24 mouse cellular contexts compared by ENCODE assay signal in the genomic region with DNA sequence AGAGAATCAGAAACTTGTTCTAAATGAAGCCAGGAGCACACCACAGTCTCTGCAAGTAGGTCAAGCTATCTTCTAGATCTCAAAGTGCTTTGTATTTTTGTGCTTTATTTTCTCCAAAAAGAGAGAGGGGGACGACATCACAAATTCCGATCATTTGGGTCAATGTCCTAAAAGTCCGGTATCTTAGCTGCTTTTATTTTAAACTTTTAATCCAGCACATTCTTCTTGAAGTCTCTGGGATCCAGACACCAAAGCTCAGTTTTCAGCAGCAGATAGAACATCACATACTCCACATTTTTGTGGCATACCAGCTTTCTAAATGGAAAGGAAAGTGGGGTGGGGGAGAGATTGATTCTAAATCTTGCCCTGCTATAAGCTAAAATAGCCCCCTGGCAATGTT.
DNase-seq lines count a peak whose midpoint lies in the region; ATAC-seq and TF ChIP-seq lines count a peak whose summit lies in the region.
"Had no signal": no experiment of that assay in that cellular context is flagged by ENCODE, and none has a peak within 500 bp of the region (broad histone marks: within the 10 kb centered on the region; RNA-seq: fewer than 3 reads in every experiment).

No protein-coding gene starts in this region.

- 49% methylated on average over 3 of the region's 3 CpGs for WGBS in heart, embryonic 15.5 days
- 72% methylated on average over 3 of the region's 3 CpGs for WGBS in heart, adult 2 months
- WGBS in lung, embryonic 14.5 days = 76% methylated on average over 3 of the region's 3 CpGs
- WGBS in lung, postnatal 0 days = 76% methylated on average over 3 of the region's 3 CpGs
- WGBS in forebrain, embryonic 11.5 days = 91% methylated on average over 3 of the region's 3 CpGs

- no peaks in the 10 kb centered on the region for H3K9me3 ChIP-seq in heart, embryonic 15.5 days (replicated peaks)
- no peaks in the 10 kb centered on the region for H3K9me3 ChIP-seq in lung, embryonic 14.5 days (ENCODE audit: low read depth, low read length)
- no peaks in the 10 kb centered on the region for H3K9me3 ChIP-seq in lung, postnatal 0 days (ENCODE audit: low read length)
- no peaks in the 10 kb centered on the region for H3K9me3 ChIP-seq in forebrain, embryonic 11.5 days (ENCODE audit: control insufficient read depth, low read length)
- H3K9me3 ChIP-seq: forebrain, embryonic 15.5 days; hindbrain, embryonic 15.5 days; limb, embryonic 13.5 days; neural tube, embryonic 15.5 days; stomach, embryonic 15.5 days had no signal

- H3ac ChIP-seq in myocyte (ENCODE audit: control insufficient read depth, insufficient read length) = no peak overlapping the region

- intact Hi-C loops in gastrocnemius, adult 2 months (cut with DNase I) = no loop called here
- intact Hi-C loops in heart, adult 2 months (cut with DNase I) = no loop called here

- peaks cover 57% of the 10 kb centered on the region for H3K4me1 ChIP-seq in heart, embryonic 15.5 days (replicated peaks)
- H3K4me1 ChIP-seq in heart, adult 2 months (ENCODE audit: control insufficient read depth, insufficient read depth, low read length) = peaks cover 8% of the 10 kb centered on the region
- H3K4me1 ChIP-seq in lung, embryonic 14.5 days (ENCODE audit: insufficient read depth) = peaks cover 14% of the 10 kb centered on the region; the same call in 1 of the 2 replicates
- no peaks in the 10 kb centered on the region for H3K4me1 ChIP-seq in lung, postnatal 0 days (ENCODE audit: insufficient read depth, low read depth, low read length)
- no peaks in the 10 kb centered on the region for H3K4me1 ChIP-seq in forebrain, embryonic 11.5 days (replicated peaks; ENCODE audit: control insufficient read depth, insufficient read depth, low read length)
- H3K4me1 ChIP-seq: hindbrain, embryonic 15.5 days; neural tube, embryonic 15.5 days had no signal

- TF ChIP-seq CTCF in gastrocnemius, adult 2 months (IDR thresholded peaks at IDR 0.05) = no peak
- no peak for TF ChIP-seq CTCF in heart, adult 2 months (IDR thresholded peaks at IDR 0.05)
- no peak for TF ChIP-seq CTCF in lung, embryonic 14.5 days (IDR thresholded peaks at IDR 0.05; ENCODE audit: low read depth)
- TF ChIP-seq CTCF in lung, postnatal 0 days (IDR thresholded peaks at IDR 0.05) = no peak

- no peak for TF ChIP-seq EP300 in heart, adult 2 months (IDR thresholded peaks at IDR 0.05; ENCODE audit: insufficient read depth, low read depth, low read length)
- no peak for TF ChIP-seq EP300 in lung, postnatal 0 days (IDR thresholded peaks at IDR 0.05)

- H3K36me3 ChIP-seq in heart, embryonic 15.5 days = no peaks in the 10 kb centered on the region
- peaks cover 27% of the 10 kb centered on the region for H3K36me3 ChIP-seq in heart, adult 2 months (ENCODE audit: control insufficient read depth, insufficient read depth, low read length)
- H3K36me3 ChIP-seq in lung, embryonic 14.5 days (ENCODE audit: insufficient read depth) = 0 out of 2 replicates have a peak, but pooled peaks cover 2% of the 10 kb centered on the region
- H3K36me3 ChIP-seq in lung, postnatal 0 days (ENCODE audit: insufficient read depth, low read length) = no peaks in the 10 kb centered on the region
- peaks cover 6% of the 10 kb centered on the region for H3K36me3 ChIP-seq in myocyte (ENCODE audit: control insufficient read depth, insufficient read depth)
- H3K36me3 ChIP-seq in forebrain, embryonic 11.5 days (ENCODE audit: control insufficient read depth, insufficient read depth, low read length) = no peaks in the 10 kb centered on the region
- H3K36me3 ChIP-seq: forebrain, embryonic 15.5 days; hindbrain, embryonic 15.5 days; limb, embryonic 13.5 days; neural tube, embryonic 15.5 days; stomach, embryonic 15.5 days had no signal

- H3K79me2 ChIP-seq in heart, adult 2 months (replicated peaks; ENCODE audit: control insufficient read depth, insufficient read depth, low read length) = no peaks in the 10 kb centered on the region
- peaks cover 6% of the 10 kb centered on the region for H3K79me2 ChIP-seq in myocyte (ENCODE audit: control insufficient read depth, insufficient read depth)

- no peak for DNase-seq in gastrocnemius, adult 2 months
- no peak for DNase-seq in gastrocnemius, postnatal 25 days
- no peak for DNase-seq in heart, adult 2 months
- DNase-seq in lung, embryonic 14.5 days = no peak
- no peak for DNase-seq in lung, postnatal 0 days (ENCODE audit: low spot score)
- no peak for DNase-seq in forebrain, embryonic 11.5 days (ENCODE audit: low spot score)
- DNase-seq: adrenal gland, postnatal 36 days; cerebellum, adult 9-10 months; gastrocnemius, postnatal 14 days; heart, postnatal 36 days; kidney, adult 9 months; kidney, postnatal 14 days; layer of hippocampus, postnatal 36 days; thymus, postnatal 25 days had no signal

- no peak overlapping the region; the same call in 1 of the 2 replicates for H3K4me2 ChIP-seq in heart, embryonic 15.5 days
- H3K4me2 ChIP-seq in lung, embryonic 14.5 days = no peak overlapping the region
- no peak overlapping the region for H3K4me2 ChIP-seq in lung, postnatal 0 days (replicated peaks; ENCODE audit: low read depth, low read length)
- H3K4me2 ChIP-seq in myocyte (ENCODE audit: low read depth) = peak overlapping the region; percentile 57
- no peak overlapping the region for H3K4me2 ChIP-seq in forebrain, embryonic 11.5 days (ENCODE audit: low read depth, low read length, severe bottlenecking)
- H3K4me2 ChIP-seq: forebrain, embryonic 15.5 days; hindbrain, embryonic 15.5 days; limb, embryonic 13.5 days; neural tube, embryonic 15.5 days; stomach, embryonic 15.5 days had no signal

- TF ChIP-seq POLR2A in heart, adult 2 months (IDR thresholded peaks at IDR 0.05; ENCODE audit: insufficient read depth, low read depth, low read length) = no peak
- no peak for TF ChIP-seq POLR2A in myocyte (IDR thresholded peaks at IDR 0.05; ENCODE audit: insufficient read length, low read depth)

- H3K27ac ChIP-seq in gastrocnemius, adult 2 months = peak overlapping the region; percentile 21; the same call in 1 of the 2 replicates
- H3K27ac ChIP-seq in heart, embryonic 15.5 days = peak overlapping the region; percentile 91
- H3K27ac ChIP-seq in heart, adult 2 months = no peak overlapping the region
- H3K27ac ChIP-seq in lung, embryonic 14.5 days (ENCODE audit: low read depth) = peak overlapping the region; percentile 36; the same call in 1 of the 2 replicates
- no peak overlapping the region for H3K27ac ChIP-seq in lung, postnatal 0 days (ENCODE audit: low read length)
- H3K27ac ChIP-seq in forebrain, embryonic 11.5 days (ENCODE audit: low read depth, low read length) = no peak overlapping the region
- H3K27ac ChIP-seq: forebrain, embryonic 15.5 days; hindbrain, embryonic 15.5 days; limb, embryonic 13.5 days; liver, embryonic 14.5 days; macrophage; neural tube, embryonic 15.5 days; stomach, embryonic 15.5 days had no signal

- no peak overlapping the region for H3K9ac ChIP-seq in heart, embryonic 15.5 days
- H3K9ac ChIP-seq in heart, adult 2 months (ENCODE audit: low read depth, low read length) = no peak overlapping the region
- H3K9ac ChIP-seq in lung, embryonic 14.5 days = no peak overlapping the region
- no peak overlapping the region for H3K9ac ChIP-seq in lung, postnatal 0 days (replicated peaks; ENCODE audit: low read depth)
- no peak overlapping the region for H3K9ac ChIP-seq in forebrain, embryonic 11.5 days (ENCODE audit: low read length)
- H3K9ac ChIP-seq: forebrain, embryonic 15.5 days; hindbrain, embryonic 15.5 days; limb, embryonic 13.5 days; liver, embryonic 14.5 days; neural tube, embryonic 15.5 days; stomach, embryonic 15.5 days had no signal

- no peak for ATAC-seq in heart, embryonic 15.5 days (replicated peaks; ENCODE audit: insufficient number of reproducible peaks, insufficient read depth, low FRiP score, low read depth)
- no peak for ATAC-seq in lung, embryonic 14.5 days (ENCODE audit: insufficient read depth)
- no peak for ATAC-seq in lung, postnatal 0 days
- no peak for ATAC-seq in forebrain, embryonic 11.5 days (replicated peaks; ENCODE audit: low FRiP score)
- ATAC-seq: forebrain, embryonic 15.5 days; midbrain, embryonic 16.5 days had no signal

- no peak overlapping the region for H3K4me3 ChIP-seq in gastrocnemius, adult 2 months
- no peak overlapping the region for H3K4me3 ChIP-seq in heart, embryonic 15.5 days
- no peak overlapping the region for H3K4me3 ChIP-seq in heart, adult 2 months
- H3K4me3 ChIP-seq in lung, embryonic 14.5 days (ENCODE audit: low read depth, low read length) = no peak overlapping the region
- no peak overlapping the region for H3K4me3 ChIP-seq in lung, postnatal 0 days (ENCODE audit: low read depth, low read length)
- H3K4me3 ChIP-seq in myocyte = no peak overlapping the region
- H3K4me3 ChIP-seq in forebrain, embryonic 11.5 days (ENCODE audit: low read depth, low read length) = no peak overlapping the region
- H3K4me3 ChIP-seq: forebrain, embryonic 15.5 days; hindbrain, embryonic 15.5 days; limb, embryonic 13.5 days; neural tube, embryonic 15.5 days; stomach, embryonic 15.5 days had no signal

- no peaks in the 10 kb centered on the region for H3K27me3 ChIP-seq in heart, embryonic 15.5 days
- H3K27me3 ChIP-seq in heart, adult 2 months (ENCODE audit: control insufficient read depth, insufficient read depth, low read length) = no peaks in the 10 kb centered on the region
- no peaks in the 10 kb centered on the region for H3K27me3 ChIP-seq in lung, embryonic 14.5 days (ENCODE audit: insufficient read depth, low read length)
- H3K27me3 ChIP-seq in lung, postnatal 0 days (replicated peaks; ENCODE audit: insufficient read depth, low read length) = no peaks in the 10 kb centered on the region
- H3K27me3 ChIP-seq in myocyte (ENCODE audit: control insufficient read depth, insufficient read depth, insufficient read length) = no peaks in the 10 kb centered on the region
- no peaks in the 10 kb centered on the region for H3K27me3 ChIP-seq in forebrain, embryonic 11.5 days (ENCODE audit: control insufficient read depth, insufficient read depth, low read length)
- H3K27me3 ChIP-seq: forebrain, embryonic 15.5 days; hindbrain, embryonic 15.5 days; limb, embryonic 13.5 days; neural tube, embryonic 15.5 days; stomach, embryonic 15.5 days had no signal

TF ChIP-seq in myocyte, 11 proteins besides CTCF, POLR2A, EP300 and RAD21:
- TF ChIP-seq CEBPB (IDR thresholded peaks at IDR 0.05; ENCODE audit: insufficient read depth, poor library complexity, severe bottlenecking) (no peak), MAX (IDR thresholded peaks at IDR 0.05; ENCODE audit: low read depth) (no peak), E2F4 (IDR thresholded peaks at IDR 0.05; ENCODE audit: insufficient read depth) (no peak), MYOD1 (IDR thresholded peaks at IDR 0.05; ENCODE audit: control insufficient read depth in 1 of 3, insufficient read length in 2 of 3, low read depth in 2 of 3) (no peak), TCF12 (IDR thresholded peaks at IDR 0.05; ENCODE audit: insufficient read depth, poor library complexity, severe bottlenecking) (no peak)

Comparison
In these comparisons a context has a peak if more than half of its experiments do, and no peak if none do; other contexts are left out.
1. H3K27ac ChIP-seq: peak in gastrocnemius, adult 2 months (single experiment), heart, embryonic 15.5 days (single experiment) and lung, embryonic 14.5 days (single experiment); none in heart, adult 2 months (single experiment), lung, postnatal 0 days (single experiment) and forebrain, embryonic 11.5 days (single experiment).